Mouse (Mus musculus) layer of hippocampus, adult 9-10 months (tissue): Measurements from ENCODE around the gene Otulinl.

Experiments
- DNase-seq: peaks from one replicate; pipeline ENCODE4 v3.0.0; 2022; ENCODE audit warnings: low spot score

Gene Otulinl

DNA sequence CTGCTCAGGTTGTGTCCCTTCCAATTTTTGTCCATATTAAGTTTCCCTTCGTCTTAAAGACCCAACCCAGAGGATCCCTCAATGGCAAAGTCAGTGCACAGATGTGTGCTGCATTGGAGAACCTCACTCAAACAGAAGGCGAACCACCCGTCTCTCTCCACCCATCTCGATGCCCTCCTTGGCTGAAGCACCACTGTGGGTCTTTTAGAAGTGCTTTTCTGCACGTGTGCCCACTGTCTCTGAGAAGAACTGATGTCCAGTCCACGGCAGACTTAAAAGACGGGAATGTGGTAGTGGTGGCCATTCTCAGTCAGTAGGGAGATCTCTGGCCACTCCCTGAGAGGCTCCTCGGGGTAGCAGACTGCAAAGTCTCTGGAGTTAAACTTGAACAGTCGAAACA lies 24.8 kb downstream of the Otulinl start:
- no peak for DNase-seq

DNA sequence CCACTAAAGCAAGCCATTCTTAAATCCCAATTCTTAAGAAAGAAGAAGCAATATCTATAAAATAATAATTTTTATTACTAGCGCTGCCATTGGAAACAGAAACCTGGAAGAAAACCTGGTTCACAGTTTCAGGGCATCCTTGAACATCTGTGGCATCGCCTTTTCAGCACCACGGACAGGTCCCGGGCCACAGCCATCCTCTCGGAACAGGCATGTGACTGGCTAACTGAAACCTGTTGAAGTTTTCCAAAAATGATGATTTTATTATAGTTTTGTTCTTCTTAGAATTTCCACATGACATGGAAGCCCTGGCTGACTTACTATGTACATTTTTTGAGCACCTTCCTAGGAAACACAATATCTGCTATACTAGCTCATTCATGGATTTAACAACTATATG lies 26.4 kb downstream of the Otulinl start:
- no peak for DNase-seq

- no peak for DNase-seq
These were observed 33.7 kb downstream of the Otulinl start for GRCm38 (mm10) chr15:27647686-27648085.

DNA sequence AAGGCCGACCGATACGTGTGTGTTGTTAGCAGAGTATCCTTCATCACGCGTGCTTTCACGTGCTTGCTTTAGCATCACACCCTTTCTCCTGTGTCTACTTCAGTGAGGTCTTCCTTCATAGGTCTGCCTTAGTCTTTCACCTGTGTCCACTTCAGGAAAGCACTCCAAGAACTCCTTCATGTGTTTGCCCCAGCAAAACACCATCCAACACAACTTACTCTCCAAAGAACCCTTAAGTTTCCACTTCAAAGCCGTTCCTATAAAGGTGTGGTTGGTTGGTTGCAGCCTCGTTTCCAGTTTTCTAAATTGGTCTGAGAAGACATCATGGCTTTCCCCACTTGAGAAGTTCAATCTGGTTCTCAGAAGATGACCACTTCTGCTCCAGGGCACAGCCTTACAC lies 34.7 kb downstream of the Otulinl start:
- no peak for DNase-seq

GRCm38 (mm10) chr15:27645250-27645649 lies 36.1 kb downstream of the Otulinl start:
- DNase-seq: no peak

DNA sequence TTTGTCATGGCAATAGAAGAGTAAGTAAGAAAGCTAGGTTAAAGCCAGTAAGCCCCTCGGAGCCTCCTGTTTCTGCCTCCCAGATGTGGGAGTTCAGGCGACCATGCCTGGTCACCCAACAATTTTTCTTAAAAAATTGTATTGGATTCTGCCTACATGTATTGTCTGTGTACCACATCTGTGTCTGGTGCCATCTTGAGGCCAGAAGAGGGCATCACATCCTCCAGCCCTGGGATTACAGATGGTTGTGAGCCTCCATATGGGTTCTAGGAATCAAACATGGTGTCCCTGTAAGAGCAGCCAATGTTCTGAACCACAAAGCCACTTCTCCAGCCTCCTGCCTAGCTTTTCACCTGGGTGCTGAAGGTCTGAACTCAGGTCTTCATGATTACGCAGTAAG lies 38.5 kb downstream of the Otulinl start:
- DNase-seq: no peak

DNA sequence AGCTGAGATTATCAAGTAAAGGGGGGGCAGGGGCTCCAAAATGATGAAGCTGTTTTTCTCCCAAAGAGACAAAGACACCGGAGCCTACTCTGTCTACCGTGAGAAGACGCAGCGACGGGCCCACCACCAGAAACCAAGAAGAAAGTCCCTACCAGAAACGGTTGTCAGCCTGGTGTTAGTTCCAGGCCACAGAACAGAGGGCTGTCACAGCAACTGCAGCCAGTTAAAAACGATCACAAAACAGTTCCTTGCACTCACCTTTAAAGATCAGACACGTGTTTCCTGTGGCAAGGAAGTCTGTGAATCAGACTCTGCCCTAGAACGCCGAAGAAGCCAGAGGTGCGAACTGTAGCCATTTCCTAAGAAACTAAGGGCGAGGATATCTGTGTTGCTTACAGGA lies 40.2 kb downstream of the Otulinl start:
- no peak for DNase-seq

DNA sequence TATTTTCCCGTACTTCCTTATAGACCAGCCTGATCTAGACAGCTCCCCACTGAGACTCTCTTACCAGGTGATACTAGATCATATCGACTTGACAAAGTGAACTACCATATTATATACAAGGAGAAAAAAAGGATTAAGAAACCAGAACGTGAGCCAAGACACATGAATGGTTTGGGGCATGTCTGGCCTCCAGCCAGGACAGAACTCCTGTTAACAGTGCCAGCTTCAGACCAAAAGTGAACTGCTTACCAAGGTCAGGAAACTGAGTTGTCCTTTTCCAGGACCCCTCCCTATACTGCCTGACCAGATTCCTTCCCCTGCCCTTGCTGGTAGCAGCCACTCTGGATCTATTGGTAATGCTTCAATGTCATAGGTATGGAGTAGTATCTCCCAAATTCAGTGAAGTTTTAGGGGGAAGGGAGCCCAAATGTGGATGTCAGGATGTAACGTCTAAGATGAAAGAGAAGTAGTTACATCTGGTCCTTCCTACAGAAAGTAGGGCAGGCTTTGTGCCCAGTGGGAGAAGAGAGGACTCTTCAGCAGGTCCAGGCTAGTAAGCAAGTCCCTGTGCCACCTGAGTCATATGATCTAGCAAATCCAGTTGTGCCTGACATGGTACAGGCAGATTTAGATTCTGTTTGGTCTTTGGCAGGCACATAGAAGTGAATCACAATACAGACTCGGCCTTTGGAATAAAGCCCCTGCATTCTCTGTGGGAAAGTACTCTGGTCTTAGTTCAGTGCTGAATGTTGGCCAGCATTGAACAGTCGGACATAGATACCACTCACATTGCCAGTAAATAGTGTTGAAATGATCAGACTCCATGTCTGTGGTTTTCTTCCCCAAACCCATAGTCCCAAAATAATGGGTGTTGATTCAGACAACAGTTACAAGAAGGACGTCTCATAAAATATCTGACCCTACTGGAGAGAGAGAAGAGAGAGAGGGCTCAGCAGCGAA lies 47.2 kb downstream of the Otulinl start:
- DNase-seq: no peak

GRCm38 (mm10) chr15:27630601-27631383 lies 50.6 kb downstream of the Otulinl start, which contains the start of gene Otulin:
Otulin (minus strand) TSS chr15:27630693.
- peak; percentile 92 for DNase-seq

- DNase-seq: no peak
These were observed 51.4 kb downstream of the Otulinl start for GRCm38 (mm10) chr15:27629800-27630600.

- no peak for DNase-seq
These were observed 52.3 kb downstream of the Otulinl start for GRCm38 (mm10) chr15:27629046-27629445.

DNA sequence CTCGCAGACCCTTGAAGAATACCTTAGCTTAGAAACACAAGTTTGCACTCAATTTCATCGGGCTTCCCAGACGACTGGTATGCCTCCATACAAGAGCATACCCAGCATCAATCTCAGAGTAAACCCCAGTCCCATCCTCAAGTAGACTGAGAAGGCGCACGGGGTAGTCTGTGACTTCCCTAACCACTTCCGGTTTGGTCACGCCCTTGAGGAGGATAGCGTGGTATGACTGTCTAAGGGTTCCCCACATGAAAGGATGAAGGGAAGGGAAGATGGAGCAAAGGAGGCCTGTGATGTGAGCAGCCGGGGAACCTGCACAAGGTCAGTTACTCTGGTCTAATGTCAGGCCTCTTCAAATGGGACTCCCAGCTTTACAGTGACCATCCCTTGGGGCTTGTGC lies 53.6 kb downstream of the Otulinl start:
- DNase-seq: no peak

DNA sequence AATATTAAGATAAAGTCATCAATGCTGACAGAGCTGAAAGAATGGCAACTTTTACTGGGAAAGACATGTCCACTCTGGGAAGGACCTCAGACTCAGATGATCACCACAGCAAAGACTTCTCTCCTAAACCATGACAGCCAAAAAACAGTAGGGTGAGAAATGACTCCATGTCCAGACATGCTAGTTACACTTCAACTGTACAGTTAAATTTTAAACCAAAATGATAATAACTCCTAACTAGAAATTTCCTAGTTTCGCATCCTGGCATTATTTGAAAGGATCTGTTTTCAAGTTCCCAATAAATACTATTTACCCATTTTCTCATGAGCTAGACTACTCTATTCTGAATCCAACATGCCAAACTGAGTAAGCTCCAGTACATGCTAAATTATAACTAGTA lies 55.1 kb downstream of the Otulinl start:
- DNase-seq: no peak

DNA sequence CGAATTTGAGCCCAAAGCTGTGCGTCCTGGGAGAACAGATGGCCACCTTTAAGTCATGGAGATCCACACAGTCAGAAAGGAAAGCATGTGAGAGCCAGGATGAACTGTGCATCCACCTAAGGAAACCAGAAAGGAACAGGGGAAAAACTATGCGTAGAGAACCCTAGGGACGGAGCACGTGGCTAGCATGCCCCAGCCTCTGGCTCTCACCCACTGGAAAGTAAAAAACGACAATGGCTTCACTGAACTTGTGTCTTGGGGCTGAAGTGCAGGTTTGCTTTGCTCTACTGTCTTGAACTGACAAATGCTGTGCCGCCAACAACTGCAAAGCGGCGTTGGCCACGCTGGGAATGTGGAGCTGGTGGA lies 55.5 kb downstream of the Otulinl start:
- DNase-seq: no peak

GRCm38 (mm10) chr15:27625014-27625889 lies 56.1 kb downstream of the Otulinl start:
- no peak for DNase-seq

GRCm38 (mm10) chr15:27623286-27623685 lies 58.1 kb downstream of the Otulinl start:
- DNase-seq: no peak

GRCm38 (mm10) chr15:27620475-27621185 lies 60.7 kb downstream of the Otulinl start:
- no peak for DNase-seq

DNA sequence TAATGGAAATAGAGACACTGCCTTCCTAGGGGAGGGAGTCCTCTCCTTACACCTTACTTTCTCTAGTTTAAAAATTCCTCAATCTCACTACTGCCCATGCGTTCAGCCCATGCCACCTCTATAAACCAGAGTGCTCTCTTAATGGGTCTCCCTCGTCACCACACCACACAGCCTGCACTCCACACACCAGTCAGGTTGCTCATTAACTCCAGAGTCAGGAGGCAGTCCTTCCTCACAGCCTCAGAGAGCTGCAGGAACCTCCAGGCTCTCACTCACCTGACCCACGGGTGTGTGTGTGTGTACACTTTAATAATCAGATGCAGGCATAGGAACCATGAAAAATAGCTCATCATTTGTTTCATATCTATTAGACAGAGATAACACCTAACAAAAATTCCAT lies 61.7 kb downstream of the Otulinl start:
- DNase-seq: no peak

DNA sequence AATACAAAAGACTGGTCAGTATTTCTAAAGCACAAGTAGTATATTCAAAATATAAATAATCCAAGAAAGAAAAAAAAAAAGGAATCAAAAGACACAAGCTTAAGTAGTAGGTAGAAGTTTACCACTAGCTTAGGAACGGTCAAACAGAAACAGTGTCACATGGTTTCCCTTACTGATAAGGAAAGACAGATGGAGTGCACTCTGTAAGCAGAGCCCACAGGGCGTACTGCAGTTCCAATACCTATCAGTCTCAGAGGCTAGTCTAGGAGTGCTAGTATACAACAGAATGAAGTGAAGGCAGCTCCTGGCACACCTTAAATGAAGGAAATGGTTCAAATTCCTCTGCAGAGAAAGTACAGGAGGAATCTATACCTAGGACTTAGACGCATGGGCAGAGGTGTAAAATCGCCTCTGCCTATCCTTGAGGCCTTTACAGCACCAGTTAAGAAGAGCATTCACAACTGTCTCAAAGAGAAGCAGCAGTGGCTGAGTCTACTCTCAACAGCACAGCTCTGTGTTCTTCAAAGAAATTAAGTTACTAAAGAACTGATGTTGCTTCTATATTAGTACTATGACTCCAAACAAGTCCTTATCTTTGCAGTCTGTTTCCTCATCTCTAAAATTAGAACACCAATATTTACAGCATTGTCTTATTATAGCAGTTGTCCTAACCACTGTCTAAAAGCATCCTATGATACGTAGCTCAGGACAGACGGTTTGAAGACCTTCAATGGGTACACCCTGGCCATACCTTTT lies 62.4 kb downstream of the Otulinl start:
- DNase-seq: no peak

DNA sequence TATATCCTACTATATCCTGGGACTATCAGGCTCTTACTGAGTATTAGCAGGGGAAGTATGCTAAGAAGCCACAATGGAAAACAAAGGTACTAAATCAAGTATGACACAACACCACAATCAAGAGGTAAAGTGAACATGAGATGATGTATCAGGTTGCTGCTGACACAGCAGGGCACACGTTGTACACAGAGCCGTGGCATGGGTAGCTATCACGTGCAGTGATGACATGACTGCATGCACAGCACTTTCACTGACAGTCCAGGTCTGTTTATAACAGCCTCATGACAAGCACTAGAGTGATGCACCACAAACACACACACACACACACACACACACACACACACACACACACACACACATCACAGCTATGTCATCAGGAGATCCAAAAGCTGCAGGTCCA lies 64.2 kb downstream of the Otulinl start:
- DNase-seq: no peak
